Mouse (Mus musculus): ENCODE results near the gene Gatad2b.

GRCm38 (mm10) chr3:90292345-90293275 lies at the start of gene Gatad2b:
- TF ChIP-seq CTCF (IDR thresholded peaks at IDR 0.05; ENCODE audit: borderline replicate concordance, insufficient read depth, low read depth, low read length) (no peak), POLR2A (IDR thresholded peaks at IDR 0.05; ENCODE audit: borderline replicate concordance, insufficient read depth, low read length) (peak; percentile 65; the same call in 1 of the 2 replicates)
